Mouse (Mus musculus) cortical plate, adult 2 months (tissue): ENCODE measurements around the gene Gfpt2.

Experiments
- CTCF ChIP-seq: fragments of 200-500 bp; IDR thresholded peaks from 2 replicates; pipeline ENCODE4 v1.5.1; 2011; ENCODE audit warnings: mild to moderate bottlenecking, control low read depth, low read length; ENCODE audit not compliant: insufficient read depth; ENCODE audit errors: extremely low read depth
- POLR2A ChIP-seq: fragments of 200-500 bp; IDR thresholded peaks from 2 replicates; pipeline ENCODE4 v1.6.1; 2011; ENCODE audit warnings: mild to moderate bottlenecking, low read length, control low read depth; ENCODE audit not compliant: insufficient read depth; ENCODE audit errors: extremely low read depth

- TF ChIP-seq CTCF, result no peak
- no peak for TF ChIP-seq POLR2A
Observed at GRCm38 (mm10) chr11:49778844-49779243, 15.1 kb upstream of the Gfpt2 start.
